Mouse (Mus musculus) heart, embryonic 12.5 days (tissue): Measurements from ENCODE around the gene Tnf. TPM values are rescaled to one million over a fixed set of nuclear protein-coding genes. Genes with fewer than 3 reads are reported as not detected.

Experiments used
- ATAC-seq: fragments of 200-750 bp; cut with Nextera tagmentation; 2 replicates; pipeline ENCODE4 v1.8.0; 2017; ENCODE audit warnings: moderate TSS enrichment, moderate library complexity; ENCODE audit not compliant: insufficient number of reproducible peaks, low FRiP score
- H3K27ac ChIP-seq: fragments of 300-500 bp; sonication (generic); 2 replicates; pipeline ENCODE4 v1.5.1; 2016; ENCODE audit warnings: mild to moderate bottlenecking, moderate library complexity; ENCODE audit not compliant: poor library complexity, severe bottlenecking
- H3K27me3 ChIP-seq: fragments of 300-500 bp; sonication (generic); replicated peaks from 2 replicates; pipeline ENCODE4 v1.6.1; 2016; ENCODE audit warnings: mild to moderate bottlenecking, moderate library complexity
- H3K36me3 ChIP-seq: fragments of 300-500 bp; sonication (generic); 2 replicates; pipeline ENCODE4 v1.6.1; 2016; ENCODE audit warnings: mild to moderate bottlenecking, moderate library complexity
- H3K4me1 ChIP-seq: fragments of 300-500 bp; sonication (generic); replicated peaks from 2 replicates; pipeline ENCODE4 v1.6.1; 2016; ENCODE audit warnings: mild to moderate bottlenecking
- H3K4me2 ChIP-seq: fragments of 300-500 bp; sonication (generic); 2 replicates; pipeline ENCODE4 v1.6.1; 2016; ENCODE audit warnings: mild to moderate bottlenecking, moderate library complexity
- H3K4me3 ChIP-seq: fragments of 300-500 bp; sonication (generic); 2 replicates; pipeline ENCODE4 v1.5.1; 2016; ENCODE audit warnings: mild to moderate bottlenecking
- H3K9ac ChIP-seq: fragments of 300-500 bp; sonication (generic); 2 replicates; pipeline ENCODE4 v1.6.1; 2016; ENCODE audit warnings: mild to moderate bottlenecking, moderate library complexity
- H3K9me3 ChIP-seq: fragments of 300-500 bp; sonication (generic); replicated peaks from 2 replicates; pipeline ENCODE4 v1.6.1; 2016; ENCODE audit warnings: mild to moderate bottlenecking, moderate library complexity
- WGBS: fragments of 180-500 bp; shearing (Covaris S2); methylation state at CpG from one replicate; pipeline ENCODE4 v1.1.7; 2016; 5-methylcytosine and 5-hydroxymethylcytosine counted together
- polyA plus RNA-seq: library from polyadenylated mRNA; unstranded; fragments of >200 nt; fragmentation: Nextera tagmentation; extraction: Ambion mirVana; gene quantifications from 2 replicates; pipeline ENCODE4 v1.2.1, GENCODE M21; 2016

Tnf gene
- polyA plus RNA-seq, 1 experiment from 2014 or later = not detected

GRCm38 (mm10) chr17:35210593-35210992 lies 8.8 kb upstream of the Tnf start:
- H3K4me1 ChIP-seq = no peaks in the 10 kb centered on the region
- no peak overlapping the region for H3K4me3 ChIP-seq

GRCm38 (mm10) chr17:35209785-35210535 lies 8.2 kb upstream of the Tnf start:
- Histone ChIP-seq H3K9ac (no peak overlapping the region), H3K27me3 (peaks cover 13% of the 10 kb centered on the region), H3K9me3 (no peaks in the 10 kb centered on the region), H3K4me3 (no peak overlapping the region), H3K36me3 (no peaks in the 10 kb centered on the region), H3K27ac (no peak overlapping the region), H3K4me1 (0 out of 2 replicates have a peak, but pooled peaks cover 2% of the 10 kb centered on the region), H3K4me2 (no peak overlapping the region)
- WGBS = 76% methylated on average over 12 of the region's 12 CpGs
- ATAC-seq = no peak

More at GRCm38 (mm10) chr17:35210593-35210992, 8.8 kb upstream of the Tnf start:
- no peak for ATAC-seq
- 67% methylated on average over 3 of the region's 3 CpGs for WGBS
- Histone ChIP-seq H3K4me2 (no peak overlapping the region), H3K9ac (no peak overlapping the region), H3K27ac (no peak overlapping the region), H3K9me3 (no peaks in the 10 kb centered on the region), H3K36me3 (no peaks in the 10 kb centered on the region), H3K27me3 (peaks cover 7% of the 10 kb centered on the region; the same call in 1 of the 2 replicates)

- Histone ChIP-seq H3K27me3 (peaks cover 55% of the 10 kb centered on the region), H3K9me3 (no peaks in the 10 kb centered on the region), H3K4me1 (0 out of 2 replicates have a peak, but pooled peaks cover 6% of the 10 kb centered on the region), H3K4me2 (peak overlapping the region; percentile 9; the same call in 1 of the 2 replicates), H3K4me3 (no peak overlapping the region), H3K27ac (no peak overlapping the region), H3K36me3 (no peaks in the 10 kb centered on the region), H3K9ac (peak overlapping the region; percentile 13; the same call in 1 of the 2 replicates)
- no peak for ATAC-seq
- 46% methylated on average over 10 of the region's 10 CpGs for WGBS
Observed at GRCm38 (mm10) chr17:35205380-35205769, 3.6 kb upstream of the Tnf start.

- no peak for ATAC-seq
- Histone ChIP-seq H3K4me2 (peak within 1 kb of the TSS; percentile 9; the same call in 1 of the 2 replicates), H3K36me3 (no peaks in the 10 kb centered on the region), H3K27me3 (peaks cover 57% of the 10 kb centered on the region), H3K4me1 (0 out of 2 replicates have a peak, but pooled peaks cover 6% of the 10 kb centered on the region), H3K9me3 (no peaks in the 10 kb centered on the region), H3K4me3 (no peak within 1 kb of the TSS), H3K27ac (no peak within 1 kb of the TSS), H3K9ac (peak within 1 kb of the TSS; percentile 13; the same call in 1 of the 2 replicates)
- 21% methylated on average over 20 of the region's 20 CpGs for WGBS
Observed at GRCm38 (mm10) chr17:35204494-35205379, 2.9 kb upstream of the Tnf start, which contains the start of gene Lta. Gene Lta, minus strand, starts transcription at chr17:35205351.

GRCm38 (mm10) chr17:35202442-35202841 lies 635 bp upstream of the Tnf start:
- Histone ChIP-seq H3K4me3 (no peak overlapping the region), H3K27ac (no peak overlapping the region), H3K36me3 (no peaks in the 10 kb centered on the region), H3K27me3 (peaks cover 64% of the 10 kb centered on the region), H3K9me3 (no peaks in the 10 kb centered on the region), H3K9ac (no peak overlapping the region), H3K4me1 (0 out of 2 replicates have a peak, but pooled peaks cover 6% of the 10 kb centered on the region), H3K4me2 (no peak overlapping the region)
- 59% methylated on average over 4 of the region's 4 CpGs for WGBS
- no peak for ATAC-seq

GRCm38 (mm10) chr17:35201128-35201527 lies 679 bp downstream of the Tnf start:
- Histone ChIP-seq H3K9ac (no peak overlapping the region), H3K36me3 (no peaks in the 10 kb centered on the region), H3K9me3 (no peaks in the 10 kb centered on the region), H3K4me1 (peaks cover 8% of the 10 kb centered on the region; the same call in 1 of the 2 replicates), H3K27ac (no peak overlapping the region), H3K4me2 (no peak overlapping the region), H3K27me3 (peaks cover 76% of the 10 kb centered on the region), H3K4me3 (no peak overlapping the region)
- ATAC-seq = no peak
- WGBS = 52% methylated on average over 11 of the region's 11 CpGs

GRCm38 (mm10) chr17:35200398-35200797 lies 1.4 kb downstream of the Tnf start:
- no peak for ATAC-seq
- WGBS = 68% methylated on average over 11 of the region's 11 CpGs
- no peak overlapping the region for H3K9ac ChIP-seq
- no peaks in the 10 kb centered on the region for H3K9me3 ChIP-seq
- no peak overlapping the region for H3K4me2 ChIP-seq
- peaks cover 16% of the 10 kb centered on the region for H3K4me1 ChIP-seq
- no peak overlapping the region for H3K4me3 ChIP-seq
- H3K27ac ChIP-seq = no peak overlapping the region
- no peaks in the 10 kb centered on the region for H3K36me3 ChIP-seq
- H3K27me3 ChIP-seq = peaks cover 81% of the 10 kb centered on the region

- 30% methylated on average over 8 of the region's 8 CpGs for WGBS
- ATAC-seq = no peak
- Histone ChIP-seq H3K4me1 (peaks cover 19% of the 10 kb centered on the region), H3K27ac (no peak overlapping the region), H3K4me2 (no peak overlapping the region), H3K9me3 (no peaks in the 10 kb centered on the region), H3K9ac (no peak overlapping the region), H3K4me3 (no peak overlapping the region), H3K27me3 (peaks cover 82% of the 10 kb centered on the region), H3K36me3 (no peaks in the 10 kb centered on the region)
Observed at GRCm38 (mm10) chr17:35198946-35199345, 2.9 kb downstream of the Tnf start.

- H3K27me3 ChIP-seq = peaks cover 81% of the 10 kb centered on the region
- 55% methylated on average over 7 of the region's 7 CpGs for WGBS
Observed at GRCm38 (mm10) chr17:35198029-35198428, 3.8 kb downstream of the Tnf start.

GRCm38 (mm10) chr17:35197126-35197525 lies 4.7 kb downstream of the Tnf start:
- no peak for ATAC-seq
- no peaks in the 10 kb centered on the region for H3K36me3 ChIP-seq
- WGBS = 45% methylated on average over 5 of the region's 6 CpGs
- peaks cover 72% of the 10 kb centered on the region for H3K27me3 ChIP-seq
- H3K9me3 ChIP-seq = no peaks in the 10 kb centered on the region
- no peak overlapping the region for H3K4me2 ChIP-seq
- no peak overlapping the region for H3K27ac ChIP-seq
- H3K4me3 ChIP-seq = no peak overlapping the region
- H3K4me1 ChIP-seq = peaks cover 19% of the 10 kb centered on the region
- H3K9ac ChIP-seq = no peak overlapping the region

More at GRCm38 (mm10) chr17:35198029-35198428, 3.8 kb downstream of the Tnf start:
- Histone ChIP-seq H3K9ac (no peak overlapping the region), H3K4me3 (no peak overlapping the region), H3K4me1 (peaks cover 19% of the 10 kb centered on the region), H3K9me3 (no peaks in the 10 kb centered on the region), H3K27ac (no peak overlapping the region), H3K4me2 (no peak overlapping the region), H3K36me3 (no peaks in the 10 kb centered on the region)
- no peak for ATAC-seq

GRCm38 (mm10) chr17:35196321-35196641 lies 5.5 kb downstream of the Tnf start:
- no peaks in the 10 kb centered on the region for H3K9me3 ChIP-seq
- H3K9ac ChIP-seq = peak overlapping the region; percentile 50; the same call in 1 of the 2 replicates
- peaks cover 64% of the 10 kb centered on the region for H3K27me3 ChIP-seq
- peaks cover 19% of the 10 kb centered on the region for H3K4me1 ChIP-seq
- H3K36me3 ChIP-seq = no peaks in the 10 kb centered on the region
- WGBS = 31% methylated on average over 9 of the region's 9 CpGs
- no peak for ATAC-seq
- peak overlapping the region; percentile 84 for H3K4me2 ChIP-seq
- H3K4me3 ChIP-seq = peak overlapping the region; percentile 48
- H3K27ac ChIP-seq = no peak overlapping the region
